Mouse (Mus musculus) liver, embryonic 14 days (tissue): Measurements from ENCODE around the gene March4. TPM values are rescaled to one million over a fixed set of nuclear protein-coding genes. Genes with fewer than 3 reads are reported as not detected.

ENCODE experiments used
- polyA plus RNA-seq: library from polyadenylated mRNA; depleted of rRNA; stranded (reverse); fragments of >200 nt; gene quantifications from 2 replicates; pipeline ENCODE4 v1.2.3, GENCODE M21; 2012; rRNA removed

Gene March4
- not detected in 2 replicates for polyA plus RNA-seq

DNA sequence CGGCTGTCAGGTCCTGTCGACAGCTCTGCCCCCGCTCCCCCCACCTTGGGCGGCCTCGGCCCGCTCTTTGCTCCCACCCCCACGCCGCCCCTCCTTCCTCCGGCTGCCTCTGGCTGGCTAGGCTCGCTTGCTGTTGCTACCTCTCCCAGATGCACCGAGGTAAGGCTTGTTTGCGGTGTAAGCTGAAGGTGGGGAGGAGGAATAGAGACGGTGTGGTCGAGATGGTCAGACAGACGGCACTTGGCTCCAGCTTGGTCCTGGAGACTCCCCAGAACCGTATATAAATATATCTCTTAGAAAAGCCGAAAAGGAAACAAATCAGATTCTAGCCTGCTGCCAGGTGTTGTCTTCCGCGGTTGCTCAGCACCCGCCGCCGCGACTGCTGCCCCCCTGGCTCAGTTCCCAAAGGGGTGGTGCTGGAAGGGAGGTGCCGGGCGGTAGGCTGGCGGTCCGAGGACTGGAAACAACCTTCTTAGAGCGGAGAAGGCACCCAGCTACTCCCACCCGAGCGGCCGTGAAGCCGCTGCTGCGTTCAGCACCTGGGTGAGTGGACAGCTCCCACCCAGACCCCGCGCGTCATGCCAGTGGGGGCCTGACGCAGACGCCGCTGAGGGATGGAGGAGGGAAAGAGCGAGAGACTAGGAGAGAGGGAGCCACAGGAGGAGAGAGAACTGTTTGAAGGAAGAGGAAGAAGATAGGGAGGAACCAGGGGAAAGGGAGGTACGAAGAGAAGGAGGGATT lies at the start of gene March4:
March4 (minus strand) TSS at position 320 of the 741 bp plus-strand sequence.

DNA sequence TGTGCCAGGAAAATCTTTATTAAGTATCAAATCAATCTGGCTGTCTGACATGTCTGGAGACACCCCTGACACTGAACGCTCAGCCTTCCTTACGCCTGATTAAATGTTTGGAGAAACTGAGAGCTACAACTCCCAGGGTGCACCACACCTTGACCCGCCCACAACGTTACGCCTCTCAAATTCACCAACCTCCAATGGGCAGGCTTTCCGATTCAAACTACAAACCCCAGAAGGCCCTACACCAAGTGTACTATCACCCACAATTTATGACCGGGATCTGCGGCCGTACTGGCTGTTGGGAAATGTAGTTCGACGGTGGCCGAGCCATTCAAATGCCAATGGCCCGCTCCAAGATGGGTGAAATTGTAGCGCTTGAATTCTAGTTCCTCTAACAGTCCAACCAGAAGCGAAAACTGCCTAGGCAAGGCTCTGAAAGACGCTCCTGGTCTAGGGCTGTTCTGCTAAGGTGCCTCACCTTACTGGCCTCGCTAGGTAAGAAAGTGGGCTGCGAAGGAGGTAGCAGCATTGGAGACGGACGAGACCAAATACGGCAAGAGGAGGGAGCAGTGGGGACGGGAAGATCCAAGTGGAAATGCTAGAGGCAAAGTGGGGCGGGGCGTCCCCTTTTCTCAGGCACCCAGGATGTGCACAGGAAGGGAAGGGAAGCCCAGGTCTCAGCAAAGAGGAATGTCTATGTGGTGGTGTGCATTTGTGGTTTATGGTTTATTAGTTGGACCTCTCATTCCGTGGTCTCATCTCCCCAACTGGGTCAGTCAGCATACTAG lies 46.4 kb upstream of the March4 start, which contains the start of gene Smarcal1:
Smarcal1 (plus strand) TSS at position 305 of the 785 bp plus-strand sequence.

Other genes starting within 250 kb of the March4 start
- 9.1 and 10.3 TPM in 2 replicates for gene Xrcc5, start 229.5 kb downstream of the March4 start, polyA plus RNA-seq
- gene Smarcal1, start 46.3 kb upstream of the March4 start, polyA plus RNA-seq: 9.5 and 11.1 TPM in 2 replicates
- gene Ankar, start 163.6 kb upstream of the March4 start, polyA plus RNA-seq: not detected in 2 replicates
- 970 and 1,011 TPM in 2 replicates for gene Rpl37a, start 174.4 kb upstream of the March4 start, polyA plus RNA-seq